ENCODE assay signal across 8 mouse cellular contexts in genomic region chr5:125251885-125252615, GRCm38 (mm10).
DNase-seq lines count a peak whose midpoint lies in the region; ATAC-seq and TF ChIP-seq lines count a peak whose summit lies in the region.

No protein-coding gene starts in this region.

- 0 out of 2 replicates have a peak overlapping the region, but pooled peaks have one; percentile 15 for H3K27ac ChIP-seq in heart, embryonic 13.5 days (replicated peaks)
- no peak overlapping the region for H3K27ac ChIP-seq in heart, embryonic 11.5 days (ENCODE audit: low read depth, low read length)
- peak overlapping the region; percentile 44 for H3K27ac ChIP-seq in midbrain, postnatal 0 days (ENCODE audit: low read depth, low read length)
- H3K27ac ChIP-seq in midbrain, embryonic 13.5 days: no peak overlapping the region
- H3K27ac ChIP-seq in cortical plate, adult 2 months (ENCODE audit: insufficient read depth, low read length): peak overlapping the region; percentile 11
- peak overlapping the region; percentile 61 for H3K27ac ChIP-seq in olfactory bulb, adult 2 months (ENCODE audit: insufficient read depth, low read depth, low read length)

- H3K4me3 ChIP-seq in heart, embryonic 13.5 days: no peak overlapping the region
- no peak overlapping the region for H3K4me3 ChIP-seq in heart, embryonic 11.5 days (ENCODE audit: low read depth, low read length)
- H3K4me3 ChIP-seq in midbrain, postnatal 0 days (ENCODE audit: low read depth, low read length): no peak overlapping the region
- no peak overlapping the region for H3K4me3 ChIP-seq in midbrain, embryonic 13.5 days (replicated peaks)
- H3K4me3 ChIP-seq in cortical plate, adult 2 months (ENCODE audit: insufficient read depth, low read length): no peak overlapping the region
- no peak overlapping the region for H3K4me3 ChIP-seq in olfactory bulb, adult 2 months (ENCODE audit: insufficient read depth, low read depth, low read length)

- H3K4me2 ChIP-seq in heart, embryonic 13.5 days: no peak overlapping the region
- H3K4me2 ChIP-seq in heart, embryonic 11.5 days: no peak overlapping the region
- no peak overlapping the region for H3K4me2 ChIP-seq in midbrain, postnatal 0 days (ENCODE audit: low read depth, low read length, poor library complexity, severe bottlenecking)
- H3K4me2 ChIP-seq in midbrain, embryonic 13.5 days (replicated peaks): no peak overlapping the region

- peaks cover 17% of the 10 kb centered on the region for H3K4me1 ChIP-seq in heart, embryonic 13.5 days
- H3K4me1 ChIP-seq in heart, embryonic 11.5 days (ENCODE audit: control insufficient read depth, insufficient read depth, low read length): 0 out of 2 replicates have a peak, but pooled peaks cover 2% of the 10 kb centered on the region
- H3K4me1 ChIP-seq in midbrain, postnatal 0 days (ENCODE audit: insufficient read depth, low read length): no peaks in the 10 kb centered on the region
- H3K4me1 ChIP-seq in midbrain, embryonic 13.5 days (replicated peaks): peaks cover 9% of the 10 kb centered on the region
- 0 out of 2 replicates have a peak, but pooled peaks cover 2% of the 10 kb centered on the region for H3K4me1 ChIP-seq in cortical plate, adult 2 months (ENCODE audit: control insufficient read depth, insufficient read depth, low read length)
- H3K4me1 ChIP-seq in olfactory bulb, adult 2 months (ENCODE audit: control insufficient read depth, insufficient read depth, low read length): peaks cover 31% of the 10 kb centered on the region

- no peaks in the 10 kb centered on the region for H3K36me3 ChIP-seq in heart, embryonic 13.5 days
- H3K36me3 ChIP-seq in heart, embryonic 11.5 days (ENCODE audit: control insufficient read depth, insufficient read depth, low read length): no peaks in the 10 kb centered on the region
- no peaks in the 10 kb centered on the region for H3K36me3 ChIP-seq in midbrain, postnatal 0 days (ENCODE audit: insufficient read depth, low read length)
- no peaks in the 10 kb centered on the region for H3K36me3 ChIP-seq in midbrain, embryonic 13.5 days

- peak; percentile 62 for TF ChIP-seq CTCF in midbrain, postnatal 0 days (IDR thresholded peaks at IDR 0.05)
- TF ChIP-seq CTCF in cortical plate, adult 2 months (IDR thresholded peaks at IDR 0.05; ENCODE audit: extremely low read depth, insufficient read depth, low read length): peak; percentile 32; the same call in 1 of the 2 replicates
- peak; percentile 11; the same call in 1 of the 2 replicates for TF ChIP-seq CTCF in olfactory bulb, adult 2 months (IDR thresholded peaks at IDR 0.05; ENCODE audit: insufficient read depth, low read depth, low read length)

- DNase-seq in midbrain, postnatal 0 days (ENCODE audit: low spot score): no peak
- no peak for DNase-seq in cerebellum, adult 11 months
- DNase-seq in urinary bladder, postnatal 36 days (ENCODE audit: low spot score in 2 of 2): no peak

- no peaks in the 10 kb centered on the region; the same call in 1 of the 2 replicates for H3K27me3 ChIP-seq in heart, embryonic 13.5 days (replicated peaks)
- no peaks in the 10 kb centered on the region for H3K27me3 ChIP-seq in heart, embryonic 11.5 days (ENCODE audit: control insufficient read depth, insufficient read depth, low read length)
- no peaks in the 10 kb centered on the region for H3K27me3 ChIP-seq in midbrain, postnatal 0 days (ENCODE audit: insufficient read depth, low read length)
- H3K27me3 ChIP-seq in midbrain, embryonic 13.5 days: no peaks in the 10 kb centered on the region

- no peak overlapping the region for H3K9ac ChIP-seq in heart, embryonic 13.5 days
- H3K9ac ChIP-seq in heart, embryonic 11.5 days (ENCODE audit: low read depth, low read length): no peak overlapping the region
- no peak overlapping the region for H3K9ac ChIP-seq in midbrain, postnatal 0 days (replicated peaks; ENCODE audit: low read length, poor library complexity, severe bottlenecking)
- no peak overlapping the region for H3K9ac ChIP-seq in midbrain, embryonic 13.5 days (replicated peaks)

- no peak for ATAC-seq in heart, embryonic 13.5 days (ENCODE audit: extremely low read depth, insufficient number of reproducible peaks, low FRiP score, low TSS enrichment)
- no peak for ATAC-seq in heart, embryonic 11.5 days (replicated peaks; ENCODE audit: insufficient number of reproducible peaks, low FRiP score, low TSS enrichment)
- no peak for ATAC-seq in midbrain, postnatal 0 days (ENCODE audit: low FRiP score)
- ATAC-seq in midbrain, embryonic 13.5 days: no peak

- WGBS in heart, embryonic 13.5 days: 43% methylated on average over 15 of the region's 15 CpGs
- WGBS in heart, embryonic 11.5 days (ENCODE audit: insufficient replicate concordance): 45% methylated on average over 15 of the region's 15 CpGs
- WGBS in midbrain, postnatal 0 days: 52% methylated on average over 15 of the region's 15 CpGs
- 59% methylated on average over 15 of the region's 15 CpGs for WGBS in midbrain, embryonic 13.5 days
- 48% methylated on average over 15 of the region's 15 CpGs for WGBS in olfactory bulb, adult 2 months

- no peak for TF ChIP-seq POLR2A in cortical plate, adult 2 months (IDR thresholded peaks at IDR 0.05; ENCODE audit: extremely low read depth, insufficient read depth, low read length)
- no peak for TF ChIP-seq POLR2A in olfactory bulb, adult 2 months (IDR thresholded peaks at IDR 0.05; ENCODE audit: insufficient read depth, low read depth, low read length)

- no peaks in the 10 kb centered on the region for H3K9me3 ChIP-seq in heart, embryonic 13.5 days
- H3K9me3 ChIP-seq in heart, embryonic 11.5 days (replicated peaks; ENCODE audit: control insufficient read depth, low read length): no peaks in the 10 kb centered on the region
- H3K9me3 ChIP-seq in midbrain, postnatal 0 days (ENCODE audit: low read length): no peaks in the 10 kb centered on the region
- H3K9me3 ChIP-seq in midbrain, embryonic 13.5 days: no peaks in the 10 kb centered on the region

Comparison
In these comparisons a context has a peak if more than half of its experiments do, and no peak if none do; other contexts are left out.
1. H3K27ac ChIP-seq: peak in heart, embryonic 13.5 days (single experiment), midbrain, postnatal 0 days (single experiment), cortical plate, adult 2 months (single experiment) and olfactory bulb, adult 2 months (single experiment); none in heart, embryonic 11.5 days (single experiment) and midbrain, embryonic 13.5 days (single experiment).
2. CTCF ChIP-seq: peak in every context shown above with its lines; median percentile 62 in midbrain, postnatal 0 days; 32 in cortical plate, adult 2 months; 11 in olfactory bulb, adult 2 months.